Mouse (Mus musculus): Measurements from ENCODE around the gene Pwwp2a. TPM values are rescaled to one million over a fixed set of nuclear protein-coding genes. Genes with fewer than 3 reads are reported as not detected.

Gene Pwwp2a
- total and polyA plus RNA-seq, 3 experiments: 13.0 to 31.0 (median 15.2) TPM

GRCm38 (mm10) chr11:43653051-43653475 lies 28.7 kb upstream of the Pwwp2a start:
- Histone ChIP-seq H3K4me1 (ENCODE audit: control insufficient read depth in 1 of 2, insufficient read depth in 2 of 2) (peaks cover 3 to 38% of the 10 kb centered on the region in 2 experiments; a peak in 3 of 4 replicates), H3K27ac (ENCODE audit: insufficient read depth, low read depth) (no peak overlapping the region), H3K9ac (ENCODE audit: insufficient read depth, low read depth) (peak overlapping the region; percentile 16; the same call in 1 of the 2 replicates), H3K4me2 (ENCODE audit: insufficient read depth, low read depth, poor library complexity, severe bottlenecking) (peak overlapping the region; percentile 47), H3K27me3 (replicated peaks) (no peaks in the 10 kb centered on the region), H3K36me3 (replicated peaks in 1 of 2; ENCODE audit: control insufficient read depth in 1 of 2, insufficient read depth in 1 of 2, low read length in 1 of 2) (no peaks in the 10 kb centered on the region), H3K79me2 (replicated peaks; ENCODE audit: control insufficient read depth, extremely low read depth, insufficient read depth, poor library complexity, severe bottlenecking) (no peaks in the 10 kb centered on the region), H3K4me3 (replicated peaks in 1 of 3; ENCODE audit: low read depth in 2 of 3, low read length in 2 of 3, poor library complexity in 1 of 3) (peak overlapping the region in 1 of 3 experiments; percentile 18), H3K9me3 (replicated peaks; ENCODE audit: low read length) (no peaks in the 10 kb centered on the region)
- in situ Hi-C loops (cut with MboI; ENCODE audit: low pct_ligation_motif_present, low pct_unique_long_range_greater_than_20kb, low sequenced_read_pairs) (no loop called here), dilution Hi-C loops (cut with MboI; ENCODE audit: extremely low pct_ligation_motif_present, extremely low pct_unique_long_range_greater_than_20kb, low sequenced_read_pairs) (no loop called here)
- DNase-seq (ENCODE audit: extremely low read depth): peak; percentile 88
- TF ChIP-seq JUND (conservative IDR thresholded peaks at IDR 0.05; ENCODE audit: low read depth, low read length): no peak
- no peak for TF ChIP-seq NRF1 (IDR thresholded peaks at IDR 0.05; ENCODE audit: low read depth, low read length)
- TF ChIP-seq EP300 (IDR thresholded peaks at IDR 0.05; ENCODE audit: low read length): no peak
- no peak for TF ChIP-seq UBTF (IDR thresholded peaks at IDR 0.05; ENCODE audit: low read depth, low read length)
- TF ChIP-seq MEF2A (IDR thresholded peaks at IDR 0.05; ENCODE audit: borderline replicate concordance, low read depth, low read length): peak; percentile 13; the same call in 1 of the 2 replicates
- TF ChIP-seq ETS1 (conservative IDR thresholded peaks at IDR 0.05; ENCODE audit: low read depth, low read length): peak; percentile 45
- no peak for TF ChIP-seq MYC (IDR thresholded peaks at IDR 0.05; ENCODE audit: low read depth, low read length)
- no peak for TF ChIP-seq TBP (conservative IDR thresholded peaks at IDR 0.05; ENCODE audit: low read depth, low read length)
- no peak for TF ChIP-seq GABPA (IDR thresholded peaks at IDR 0.05; ENCODE audit: insufficient replicate concordance, low read depth, low read length)
- no peak; the same call in 1 of the 2 replicates for TF ChIP-seq POLR2A (IDR thresholded peaks at IDR 0.05; ENCODE audit: low read depth, low read length)
- TF ChIP-seq RAD21 (IDR thresholded peaks at IDR 0.05; ENCODE audit: low read depth, low read length): no peak
- no peak for TF ChIP-seq TCF12 (IDR thresholded peaks at IDR 0.05; ENCODE audit: low read depth, low read length)
- TF ChIP-seq SMC3 (IDR thresholded peaks at IDR 0.05; ENCODE audit: low read depth, low read length): no peak
- no peak for TF ChIP-seq ELF1 (IDR thresholded peaks at IDR 0.05; ENCODE audit: low read depth, low read length)
- TF ChIP-seq ZMIZ1 (IDR thresholded peaks at IDR 0.05; ENCODE audit: low read depth, low read length): no peak
- TF ChIP-seq USF2 (conservative IDR thresholded peaks at IDR 0.05; ENCODE audit: low read depth, low read length): no peak
- TF ChIP-seq JUN (IDR thresholded peaks at IDR 0.05; ENCODE audit: insufficient read depth, low read depth, low read length): no peak
- TF ChIP-seq BHLHE40 (IDR thresholded peaks at IDR 0.05; ENCODE audit: low read depth, low read length): no peak

DNA sequence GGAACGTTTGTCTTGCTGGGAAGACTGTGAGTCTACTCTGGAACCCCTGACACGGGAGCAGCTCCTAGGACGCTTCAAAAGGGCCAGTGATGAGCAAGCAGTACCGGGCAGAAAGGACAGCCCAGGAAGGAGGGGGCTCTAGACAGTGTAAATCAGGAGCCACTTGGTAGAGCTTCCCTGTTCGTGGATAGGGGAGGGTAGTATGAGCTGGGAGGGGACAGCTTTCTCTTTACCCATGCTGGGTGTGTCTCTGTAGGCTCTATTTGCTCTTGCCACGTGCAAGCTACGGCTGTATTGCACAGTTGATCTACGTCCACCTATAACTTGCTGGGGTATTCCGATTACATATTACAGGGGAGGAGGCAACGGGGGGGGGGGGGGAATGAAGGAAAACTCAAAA lies 25.3 kb upstream of the Pwwp2a start:
- no peaks in the 10 kb centered on the region for H3K79me2 ChIP-seq (replicated peaks; ENCODE audit: control insufficient read depth, extremely low read depth, insufficient read depth, poor library complexity, severe bottlenecking)

More for the DNA sequence above, 25.3 kb upstream of the Pwwp2a start:
- peaks cover 3 to 36% of the 10 kb centered on the region in 2 experiments; a peak in 3 of 4 replicates for H3K4me1 ChIP-seq (ENCODE audit: control insufficient read depth in 1 of 2, insufficient read depth in 2 of 2)
- no peaks in the 10 kb centered on the region for H3K27me3 ChIP-seq (replicated peaks)
- no peak overlapping the region for H3K4me3 ChIP-seq (replicated peaks in 1 of 3; ENCODE audit: low read depth in 2 of 3, low read length in 2 of 3, poor library complexity in 1 of 3)
- H3K27ac ChIP-seq (ENCODE audit: insufficient read depth, low read depth): no peak overlapping the region
- DNase-seq (ENCODE audit: extremely low read depth): no peak
- peak overlapping the region; percentile 3; the same call in 1 of the 2 replicates for H3K4me2 ChIP-seq (ENCODE audit: insufficient read depth, low read depth, poor library complexity, severe bottlenecking)
- H3K36me3 ChIP-seq (replicated peaks in 1 of 2; ENCODE audit: control insufficient read depth in 1 of 2, insufficient read depth in 1 of 2, low read length in 1 of 2): no peaks in the 10 kb centered on the region
- no peak for TF ChIP-seq BHLHE40 (IDR thresholded peaks at IDR 0.05; ENCODE audit: low read depth, low read length)
- no peak for TF ChIP-seq MAX (IDR thresholded peaks at IDR 0.05; ENCODE audit: low read length)
- TF ChIP-seq E2F4 (IDR thresholded peaks at IDR 0.05; ENCODE audit: insufficient replicate concordance, low read depth, low read length): no peak
- 0 out of 2 replicates have a peak, but pooled peaks have one; percentile 43 for TF ChIP-seq MAZ (IDR thresholded peaks at IDR 0.05; ENCODE audit: low read depth, low read length)
- TF ChIP-seq TCF12 (IDR thresholded peaks at IDR 0.05; ENCODE audit: low read depth, low read length): no peak
- TF ChIP-seq RAD21 (IDR thresholded peaks at IDR 0.05; ENCODE audit: low read depth, low read length): no peak
- TF ChIP-seq ZNF384 (IDR thresholded peaks at IDR 0.05; ENCODE audit: low read depth, low read length): no peak
- dilution Hi-C loops (cut with MboI; ENCODE audit: extremely low pct_ligation_motif_present, extremely low pct_unique_long_range_greater_than_20kb, low sequenced_read_pairs): no loop called here
- no peak overlapping the region for H3K9ac ChIP-seq (ENCODE audit: insufficient read depth, low read depth)
- H3K9me3 ChIP-seq (replicated peaks; ENCODE audit: low read length): peaks cover 4% of the 10 kb centered on the region
- in situ Hi-C loops (cut with MboI; ENCODE audit: low pct_ligation_motif_present, low pct_unique_long_range_greater_than_20kb, low sequenced_read_pairs): no loop called here
